Mouse (Mus musculus) left cerebral cortex, adult 2 months (tissue): ENCODE measurements around the gene St6galnac3. TPM values are rescaled to one million over a fixed set of nuclear protein-coding genes. Genes with fewer than 3 reads are reported as not detected.

ENCODE experiments used
- DNase-seq, 2 experiments: peaks; one replicate each; pipeline ENCODE4 v3.0.0; 2021 to 2022; ENCODE audit warnings: low spot score in 2 of 2, mixed read lengths in 1 of 2; ENCODE audit errors: extremely low spot score in 1 of 2
- H3K27ac ChIP-seq: fragments of 200-600 bp; 2 replicates; pipeline ENCODE4 v1.8.1; 2022
- H3K4me3 ChIP-seq: fragments of 200-600 bp; 2 replicates; pipeline ENCODE4 v1.8.1; 2022
- CTCF ChIP-seq: fragments of 200-600 bp; IDR thresholded peaks from 2 replicates; pipeline ENCODE4 v1.8.1; 2022; ENCODE audit warnings: antibody characterized with exemption, mild to moderate bottlenecking, moderate library complexity
- intact Hi-C: fragments of 180-260 bp; cut with DNase I; formaldehyde crosslinking; loops from one replicate; pipeline ENCODE4 v1.15.1; 2025
- total RNA-seq, 2 experiments: library from RNA; stranded (reverse); gene quantifications; 2 replicates each; pipeline ENCODE4 v1.2.3; 2021

St6galnac3 gene
- total RNA-seq, 2 experiments from 2014 or later, result 17.1 to 18.8 TPM

GRCm38 (mm10) chr3:153749359-153749758 lies 24.4 kb upstream of the St6galnac3 start:
- no peak overlapping the region for H3K4me3 ChIP-seq
- no peak for DNase-seq
- TF ChIP-seq CTCF, result no peak
- intact Hi-C loops, result no loop called here
- H3K27ac ChIP-seq, result no peak overlapping the region

GRCm38 (mm10) chr3:153748293-153748692 lies 23.3 kb upstream of the St6galnac3 start:
- H3K27ac ChIP-seq, result no peak overlapping the region
- TF ChIP-seq CTCF, result no peak
- no peak overlapping the region for H3K4me3 ChIP-seq
- intact Hi-C loops, result no loop called here
- no peak for DNase-seq

- Histone ChIP-seq H3K4me3 (no peak overlapping the region), H3K27ac (no peak overlapping the region)
- no peak for DNase-seq
- intact Hi-C loops, result no loop called here
- TF ChIP-seq CTCF, result no peak
These were observed 20.1 kb upstream of the St6galnac3 start for GRCm38 (mm10) chr3:153745099-153745498.

- no peak for TF ChIP-seq CTCF
- intact Hi-C loops, result no loop called here
- no peak for DNase-seq
- Histone ChIP-seq H3K4me3 (no peak overlapping the region), H3K27ac (no peak overlapping the region)
These were observed 19.5 kb upstream of the St6galnac3 start for GRCm38 (mm10) chr3:153744447-153744846.

DNA sequence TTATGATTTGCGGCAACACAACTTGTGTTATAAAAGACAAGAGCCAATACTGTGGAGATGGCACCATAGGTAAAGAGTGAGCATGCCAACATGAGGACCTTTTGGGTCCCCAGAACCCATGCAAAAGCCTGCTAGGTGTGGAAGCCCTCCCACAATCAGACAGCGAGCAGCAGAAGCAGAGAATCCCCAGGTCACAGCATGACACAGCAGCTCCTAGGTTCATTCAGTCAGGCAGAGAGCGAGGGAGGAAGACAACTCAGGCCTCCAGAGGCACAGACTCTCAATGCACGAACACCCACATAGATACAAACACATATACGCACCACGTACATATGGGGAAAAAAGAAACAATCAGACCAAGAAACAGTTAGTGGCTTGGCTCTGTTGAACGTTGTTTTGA lies 16.8 kb upstream of the St6galnac3 start:
- Histone ChIP-seq H3K4me3 (no peak overlapping the region), H3K27ac (no peak overlapping the region)
- no peak for TF ChIP-seq CTCF
- intact Hi-C loops, result no loop called here
- no peak for DNase-seq

DNA sequence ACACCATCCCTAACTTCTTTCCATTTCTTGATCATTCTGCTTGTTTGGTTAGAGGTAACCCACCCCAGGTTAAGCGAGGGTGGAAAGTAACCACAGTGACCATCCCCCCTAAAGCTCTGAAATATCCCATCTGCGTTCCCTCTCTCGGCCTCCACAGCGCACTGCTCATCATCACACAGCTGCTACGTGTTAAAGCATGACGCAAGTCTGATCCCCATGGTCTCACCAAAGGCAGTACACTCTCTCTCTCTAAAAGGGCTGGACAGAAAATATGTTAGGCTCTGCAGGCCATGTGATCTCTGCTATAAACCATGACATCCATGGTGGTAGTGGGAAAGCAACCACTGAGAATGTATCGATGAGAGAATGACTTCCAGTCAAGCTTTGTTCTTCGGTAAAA lies 14.4 kb upstream of the St6galnac3 start:
- no peak for TF ChIP-seq CTCF
- no peak for DNase-seq
- intact Hi-C loops, result no loop called here
- Histone ChIP-seq H3K4me3 (no peak overlapping the region), H3K27ac (no peak overlapping the region)

- no peak overlapping the region for H3K4me3 ChIP-seq
- no peak for DNase-seq
- no peak overlapping the region for H3K27ac ChIP-seq
- no peak for TF ChIP-seq CTCF
- intact Hi-C loops, result no loop called here
These were observed 13.4 kb upstream of the St6galnac3 start for GRCm38 (mm10) chr3:153738421-153738820.

DNA sequence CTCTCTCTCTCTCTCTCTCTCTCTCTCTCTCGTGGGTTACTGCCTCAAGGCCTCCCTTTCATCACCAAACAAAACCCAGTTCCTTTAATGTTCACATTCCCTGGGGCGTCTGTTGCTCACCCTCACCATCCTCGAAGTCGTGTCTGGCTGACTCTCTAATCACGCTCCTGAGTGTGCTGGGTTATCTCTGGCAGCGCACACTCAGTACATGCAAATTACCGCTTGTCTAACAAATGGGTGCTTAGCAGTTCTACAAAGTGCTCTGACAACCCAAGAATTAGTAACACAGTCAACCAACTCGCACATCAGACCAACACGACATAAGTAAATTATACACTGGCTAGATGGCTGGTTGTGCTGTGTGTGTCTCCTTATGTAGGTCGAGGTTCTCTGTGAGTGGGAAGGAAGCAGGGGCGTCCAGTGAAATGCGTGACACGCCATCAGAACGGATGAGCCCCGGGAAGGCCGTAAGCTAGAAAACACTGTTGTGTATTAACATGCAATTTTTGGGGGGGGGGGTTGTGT lies 11.8 kb upstream of the St6galnac3 start:
- no peak overlapping the region for H3K4me3 ChIP-seq
- no peak for DNase-seq
- H3K27ac ChIP-seq, result no peak overlapping the region
- intact Hi-C loops, result no loop called here
- TF ChIP-seq CTCF, result no peak

GRCm38 (mm10) chr3:153735796-153736549 lies 11.0 kb upstream of the St6galnac3 start:
- DNase-seq, result no peak
- H3K4me3 ChIP-seq, result no peak overlapping the region
- intact Hi-C loops, result no loop called here
- H3K27ac ChIP-seq, result no peak overlapping the region
- no peak for TF ChIP-seq CTCF

DNA sequence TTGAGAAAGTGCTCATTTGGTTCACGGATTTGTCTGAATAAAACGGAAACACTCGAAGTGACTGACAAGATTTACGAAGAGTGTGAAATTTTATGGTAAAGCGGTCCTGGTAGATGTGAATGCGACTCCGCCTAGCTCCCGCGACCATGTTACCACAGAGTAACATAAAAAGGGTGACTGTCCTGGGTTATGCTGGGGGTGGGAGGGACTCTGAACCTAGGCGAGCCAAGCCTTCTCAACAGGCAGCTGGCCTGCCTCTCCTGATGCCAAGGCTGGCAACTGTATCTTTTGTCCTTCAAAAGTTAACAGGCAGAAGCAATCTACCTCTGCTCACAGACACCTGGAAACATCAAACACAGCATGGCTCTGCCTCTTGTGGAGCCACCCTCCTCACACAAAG lies 9.8 kb upstream of the St6galnac3 start:
- TF ChIP-seq CTCF, result no peak
- no peak overlapping the region for H3K4me3 ChIP-seq
- intact Hi-C loops, result no loop called here
- no peak for DNase-seq
- H3K27ac ChIP-seq, result no peak overlapping the region

DNA sequence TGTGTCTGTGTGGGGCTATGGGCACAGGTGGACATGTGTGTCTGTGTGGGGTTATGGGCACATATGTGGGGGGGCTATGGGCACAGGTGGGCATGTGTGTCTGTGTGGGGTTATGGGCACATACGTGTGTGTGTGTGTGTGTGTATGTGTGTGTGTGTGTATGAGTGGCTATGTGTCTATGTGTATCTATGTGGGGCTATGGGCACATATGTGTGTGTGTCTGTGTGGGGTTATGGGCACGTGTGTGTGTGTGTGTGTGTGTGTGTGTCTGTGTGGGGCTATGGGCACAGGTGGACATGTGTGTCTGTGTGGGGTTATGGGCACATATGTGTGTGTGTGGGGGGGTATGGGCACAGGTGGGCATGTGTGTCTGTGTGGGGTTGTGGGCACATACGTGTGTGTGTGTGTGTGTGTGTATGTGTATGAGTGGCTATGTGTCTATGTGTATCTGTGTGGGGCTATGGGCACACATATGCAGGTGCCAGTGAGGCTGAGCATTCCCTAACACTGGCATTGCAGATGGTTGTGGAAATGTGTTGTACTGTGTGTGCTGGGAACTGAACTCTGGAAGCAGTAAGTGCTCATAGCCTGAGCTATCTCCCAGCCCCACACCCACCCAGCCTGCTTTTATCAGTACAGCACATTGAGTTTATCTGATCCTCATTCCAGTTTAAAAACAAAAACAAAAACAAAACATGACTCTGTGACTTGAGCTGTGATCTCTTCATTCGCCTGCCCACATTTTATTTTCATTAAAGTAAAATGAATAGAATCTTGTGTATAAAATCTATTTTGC lies 8.6 kb upstream of the St6galnac3 start:
- DNase-seq, result no peak
- no peak overlapping the region for H3K27ac ChIP-seq
- intact Hi-C loops, result no loop called here
- TF ChIP-seq CTCF, result no peak
- H3K4me3 ChIP-seq, result no peak overlapping the region

DNA sequence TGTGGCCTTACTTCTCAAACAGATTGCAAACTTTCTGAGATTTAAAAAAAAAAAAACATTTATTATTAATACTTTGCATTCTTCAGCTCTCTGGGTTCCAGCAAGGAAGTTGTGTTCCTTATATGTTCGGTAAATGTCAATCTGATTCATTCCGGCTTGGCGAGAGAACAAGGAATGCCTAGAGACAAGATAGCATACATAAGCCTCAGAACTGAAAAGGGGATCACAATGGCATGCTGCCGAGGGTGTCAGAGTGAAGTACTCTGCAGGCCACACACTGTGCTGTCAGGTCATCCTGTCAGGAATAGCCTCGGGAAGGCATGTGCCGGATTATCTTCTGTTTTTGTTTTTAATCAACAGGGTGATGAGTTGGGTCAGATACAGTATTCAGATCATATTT lies 7.8 kb upstream of the St6galnac3 start:
- no peak for DNase-seq
- H3K4me3 ChIP-seq, result no peak overlapping the region
- H3K27ac ChIP-seq, result no peak overlapping the region
- intact Hi-C loops, result no loop called here
- TF ChIP-seq CTCF, result no peak
